Comparison of ENCODE assay signal across 8 mouse cellular contexts in genomic region chr2:79453901-79454781, GRCm38 (mm10). TPM values are rescaled to one million over a fixed set of nuclear protein-coding genes. Genes with fewer than 3 reads are reported as not detected.
DNase-seq lines count a peak whose midpoint lies in the region; ATAC-seq and TF ChIP-seq lines count a peak whose summit lies in the region.

No protein-coding gene starts in this region.

- H3K36me3 ChIP-seq in erythroblast, embryonic 14.5 days (ENCODE audit: control insufficient read depth) = no peaks in the 10 kb centered on the region
- H3K36me3 ChIP-seq in midbrain, embryonic 14.5 days (ENCODE audit: control insufficient read depth, insufficient read depth, low read length) = no peaks in the 10 kb centered on the region
- H3K36me3 ChIP-seq in stomach, embryonic 16.5 days (ENCODE audit: control insufficient read depth, insufficient read depth, low read length) = no peaks in the 10 kb centered on the region

- H3K27ac ChIP-seq in cortical plate, adult 2 months (ENCODE audit: insufficient read depth, low read length) = peak overlapping the region; percentile 67
- H3K27ac ChIP-seq in midbrain, embryonic 14.5 days (replicated peaks; ENCODE audit: low read depth, low read length) = peak overlapping the region; percentile 85
- no peak overlapping the region for H3K27ac ChIP-seq in stomach, embryonic 16.5 days (ENCODE audit: low read length)

- WGBS in midbrain, embryonic 14.5 days = 2% methylated on average over 55 of the region's 55 CpGs
- WGBS in stomach, embryonic 16.5 days = 3% methylated on average over 55 of the region's 55 CpGs

- peak overlapping the region; percentile 71 for H3K4me2 ChIP-seq in midbrain, embryonic 14.5 days (ENCODE audit: low read length)
- H3K4me2 ChIP-seq in stomach, embryonic 16.5 days (ENCODE audit: low read depth, low read length) = peak overlapping the region; percentile 90

- peak overlapping the region; percentile 9 for H3K4me3 ChIP-seq in erythroblast, embryonic 14.5 days (replicated peaks)
- H3K4me3 ChIP-seq in cortical plate, adult 2 months (ENCODE audit: insufficient read depth, low read length) = peak overlapping the region; percentile 47
- H3K4me3 ChIP-seq in midbrain, embryonic 14.5 days (replicated peaks; ENCODE audit: low read depth, low read length) = peak overlapping the region; percentile 47
- peak overlapping the region; percentile 56 for H3K4me3 ChIP-seq in stomach, embryonic 16.5 days (replicated peaks; ENCODE audit: low read length)

- peak; percentile 74 to 84 for DNase-seq in gastrocnemius, postnatal 4 days (ENCODE audit: low spot score in 2 of 2)
- peak; percentile 62 for DNase-seq in kidney, adult 18-20 months
- peak; percentile 78 for DNase-seq in liver
- DNase-seq in midbrain, embryonic 14.5 days = peak; percentile 80

- no peak for TF ChIP-seq POLR2A in cortical plate, adult 2 months (IDR thresholded peaks at IDR 0.05; ENCODE audit: extremely low read depth, insufficient read depth, low read length)

- ATAC-seq in erythroblast, adult 5-6 weeks (replicated peaks; ENCODE audit: low FRiP score, poor library complexity, severe bottlenecking) = no peak
- ATAC-seq in midbrain, embryonic 14.5 days (ENCODE audit: low FRiP score, low TSS enrichment) = no peak
- ATAC-seq in stomach, embryonic 16.5 days (ENCODE audit: insufficient read depth, low FRiP score) = peak; percentile 87; the same call in 1 of the 2 replicates

- H3K27me3 ChIP-seq in erythroblast, embryonic 14.5 days (ENCODE audit: control insufficient read depth) = peaks cover 63% of the 10 kb centered on the region
- H3K27me3 ChIP-seq in midbrain, embryonic 14.5 days (ENCODE audit: control insufficient read depth, insufficient read depth, low read length) = peaks cover 11% of the 10 kb centered on the region
- peaks cover 55% of the 10 kb centered on the region for H3K27me3 ChIP-seq in stomach, embryonic 16.5 days (ENCODE audit: control insufficient read depth, insufficient read depth, low read length)

- peak overlapping the region; percentile 68 for H3K9ac ChIP-seq in midbrain, embryonic 14.5 days (replicated peaks; ENCODE audit: low read length)
- H3K9ac ChIP-seq in stomach, embryonic 16.5 days (ENCODE audit: low read length) = no peak overlapping the region

- H3K9me3 ChIP-seq in erythroblast, embryonic 14.5 days (ENCODE audit: control insufficient read depth, low read length) = no peaks in the 10 kb centered on the region
- H3K9me3 ChIP-seq in midbrain, embryonic 14.5 days (ENCODE audit: control insufficient read depth, low read length) = no peaks in the 10 kb centered on the region
- H3K9me3 ChIP-seq in stomach, embryonic 16.5 days (replicated peaks; ENCODE audit: control insufficient read depth, low read length) = no peaks in the 10 kb centered on the region

- TF ChIP-seq CTCF in cortical plate, adult 2 months (IDR thresholded peaks at IDR 0.05; ENCODE audit: extremely low read depth, insufficient read depth, low read length) = no peak

- H3K4me1 ChIP-seq in erythroblast, embryonic 14.5 days (ENCODE audit: control insufficient read depth) = no peaks in the 10 kb centered on the region
- no peaks in the 10 kb centered on the region for H3K4me1 ChIP-seq in cortical plate, adult 2 months (ENCODE audit: control insufficient read depth, insufficient read depth, low read length)
- peaks cover 9% of the 10 kb centered on the region for H3K4me1 ChIP-seq in midbrain, embryonic 14.5 days (ENCODE audit: control insufficient read depth, insufficient read depth, low read length)
- H3K4me1 ChIP-seq in stomach, embryonic 16.5 days (ENCODE audit: control insufficient read depth, insufficient read depth, low read length) = 0 out of 2 replicates have a peak, but pooled peaks cover 3% of the 10 kb centered on the region

RNA-seq across cellular contexts. Expression of gene Neurod1, which starts 2.4 kb away (rescaled TPM):
- not detected in 2 replicates for polyA plus RNA-seq in erythroblast, embryonic 14.5 days (2012)
- total RNA-seq in erythroblast, adult 5-6 weeks (2015; ENCODE audit: low replicate concordance) = not detected in 2 replicates
- total RNA-seq in erythroblast, adult 5-6 weeks (2017; ENCODE audit: low replicate concordance) = not detected in 2 replicates
- 11.8 and 14.5 TPM in 2 replicates for polyA plus RNA-seq in cortical plate, adult 2 months (2012; rRNA removed)
- total RNA-seq in gastrocnemius, postnatal 4 days (2021) = not detected
- polyA plus RNA-seq in midbrain, embryonic 14.5 days (2014; fragmentation: Nextera tagmentation; extraction: Ambion mirVana) = 37.0 and 40.2 TPM in 2 replicates
- polyA plus RNA-seq in stomach, embryonic 16.5 days (2015; fragmentation: Nextera tagmentation; extraction: Ambion mirVana) = 1.1 and 1.8 TPM in 2 replicates

RNA-seq across cellular contexts. Expression of gene Cerkl, which starts 2.4 kb away (rescaled TPM):
- 0.02 TPM in 1 of 2 replicates, not detected in the other for polyA plus RNA-seq in erythroblast, embryonic 14.5 days (2012)
- total RNA-seq in erythroblast, adult 5-6 weeks (2015; ENCODE audit: low replicate concordance) = 10.0 TPM in 1 of 2 replicates, not detected in the other
- 19.4 TPM in 2 replicates for total RNA-seq in erythroblast, adult 5-6 weeks (2017; ENCODE audit: low replicate concordance)
- 3.3 and 5.1 TPM in 2 replicates for polyA plus RNA-seq in cortical plate, adult 2 months (2012; rRNA removed)
- 1 to 10 TPM in 1 of 2 experiments, under 1 TPM in 1; 0.86 to 1.2 TPM for total RNA-seq in gastrocnemius, postnatal 4 days (2021)
- polyA plus RNA-seq in midbrain, embryonic 14.5 days (2014; fragmentation: Nextera tagmentation; extraction: Ambion mirVana) = 1.1 and 3.3 TPM in 2 replicates
- 1.5 and 1.7 TPM in 2 replicates for polyA plus RNA-seq in stomach, embryonic 16.5 days (2015; fragmentation: Nextera tagmentation; extraction: Ambion mirVana)
